ENCODE assay signal across 14 mouse cellular contexts in genomic region chr9:75022546-75022945, GRCm38 (mm10).
"Had no signal": no experiment of that assay in that cellular context is flagged by ENCODE, and none has a peak within 500 bp of the region (broad histone marks: within the 10 kb centered on the region; RNA-seq: fewer than 3 reads in every experiment).

No protein-coding gene starts in this region.

- ATAC-seq: midbrain, embryonic 16.5 days had no signal

- H3K9ac ChIP-seq: liver, embryonic 15.5 days; lung, embryonic 15.5 days; midbrain, embryonic 12.5 days; neural tube, embryonic 13.5 days had no signal

- H3K27ac ChIP-seq: layer of hippocampus, adult 2 months; left cerebral cortex, adult 2 months; liver, embryonic 15.5 days; lung, embryonic 15.5 days; midbrain, embryonic 12.5 days; neural tube, embryonic 13.5 days had no signal

- DNase-seq: kidney, adult 11 months; kidney, postnatal 10 days; kidney, postnatal 4 days; retina, postnatal 1 day; right cerebral cortex, postnatal 4 days; spleen, adult 18-20 months; thymus, postnatal 4 days had no signal

- H3K9me3 ChIP-seq: liver, embryonic 15.5 days; lung, embryonic 15.5 days; midbrain, embryonic 12.5 days; neural tube, embryonic 13.5 days had no signal

- H3K4me2 ChIP-seq: liver, embryonic 15.5 days; lung, embryonic 15.5 days; midbrain, embryonic 12.5 days; neural tube, embryonic 13.5 days had no signal

- H3K4me3 ChIP-seq: layer of hippocampus, adult 2 months; left cerebral cortex, adult 2 months; liver, embryonic 15.5 days; lung, embryonic 15.5 days; midbrain, embryonic 12.5 days; neural tube, embryonic 13.5 days had no signal

- H3K4me1 ChIP-seq: lung, embryonic 15.5 days; midbrain, embryonic 12.5 days; neural tube, embryonic 13.5 days had no signal

- H3K27me3 ChIP-seq: liver, embryonic 15.5 days; lung, embryonic 15.5 days; midbrain, embryonic 12.5 days; neural tube, embryonic 13.5 days had no signal

- H3K36me3 ChIP-seq: liver, embryonic 15.5 days had no signal
